Mouse (Mus musculus): ENCODE measurements around the gene Clip3. TPM values are rescaled to one million over a fixed set of nuclear protein-coding genes. Genes with fewer than 3 reads are reported as not detected.
A peak's percentile ranks its signal among the peaks of the same experiment; 100 is the strongest.

The Clip3 gene
- total RNA-seq (2021): 10 to 100 TPM; 18.2 to 20.9 TPM
- long read RNA-seq, experiment 1, partial matches to known transcripts: 4 of 6 reads
- long read RNA-seq, experiment 1, other reads (novel, unspliced or antisense): 2 of 6 reads
- long read RNA-seq, experiment 2, partial matches to known transcripts: 1 of 2 reads
- long read RNA-seq, experiment 2, other reads (novel, unspliced or antisense): 1 of 2 reads

- DNase-seq: peak; percentile 85
- intact Hi-C loops (cut with DNase I; ENCODE audit: low total_unique reads): no loop called here
Observed at GRCm38 (mm10) chr7:30291215-30292131, at the start of gene Clip3. Gene Clip3 (plus strand): TSS chr7:30291728.

DNA sequence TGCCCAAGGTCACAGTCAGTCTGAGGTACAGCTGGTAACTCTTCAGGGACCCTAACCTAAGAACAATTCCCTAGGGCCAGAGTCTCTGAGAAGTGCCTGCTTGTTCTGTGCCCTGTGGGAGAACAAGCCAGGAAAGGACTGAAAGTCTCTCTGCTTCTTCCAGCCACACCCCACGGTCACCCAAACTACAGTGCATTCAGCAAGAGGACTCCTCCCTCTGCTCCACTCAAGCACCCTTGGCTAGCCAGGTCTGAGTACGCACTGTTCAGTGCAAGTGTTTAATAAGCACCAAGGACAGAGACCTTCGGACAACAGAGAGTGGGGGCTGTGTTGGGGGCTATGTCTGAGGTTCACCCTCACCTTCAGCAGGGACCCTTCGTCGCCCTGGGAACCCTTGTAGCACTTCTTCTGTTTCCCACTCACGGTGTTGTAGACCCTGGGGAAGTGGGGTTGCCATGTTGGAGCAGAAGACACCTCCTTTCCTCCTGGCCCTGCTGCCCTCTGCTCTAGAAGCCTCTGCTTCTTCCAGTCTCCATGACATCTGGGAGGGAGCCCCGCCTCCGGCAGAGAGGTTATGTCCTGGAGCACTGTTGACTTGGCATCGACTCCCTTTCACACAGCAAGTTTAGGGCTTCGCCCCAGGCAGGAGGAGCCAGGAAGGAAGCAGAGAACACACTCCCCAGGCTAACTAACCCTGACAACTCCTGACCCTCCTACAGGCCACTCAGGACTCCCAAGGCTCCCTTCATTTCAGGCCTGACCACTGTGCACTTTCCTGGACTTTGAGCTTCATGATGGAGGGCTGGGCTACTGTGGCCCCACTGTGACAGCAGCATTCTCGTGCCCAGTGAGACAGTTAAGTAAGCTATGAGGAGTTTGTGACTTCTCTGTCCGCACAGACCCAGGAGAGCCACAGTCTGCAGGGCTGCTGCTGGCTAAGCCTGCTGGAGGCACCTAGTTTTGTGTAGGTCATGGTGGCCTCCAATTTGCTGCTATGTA lies 39.3 kb upstream of the Clip3 start:
- intact Hi-C loops (cut with DNase I; ENCODE audit: low total_unique reads): no loop called here
- peak; percentile 52 for DNase-seq

DNA sequence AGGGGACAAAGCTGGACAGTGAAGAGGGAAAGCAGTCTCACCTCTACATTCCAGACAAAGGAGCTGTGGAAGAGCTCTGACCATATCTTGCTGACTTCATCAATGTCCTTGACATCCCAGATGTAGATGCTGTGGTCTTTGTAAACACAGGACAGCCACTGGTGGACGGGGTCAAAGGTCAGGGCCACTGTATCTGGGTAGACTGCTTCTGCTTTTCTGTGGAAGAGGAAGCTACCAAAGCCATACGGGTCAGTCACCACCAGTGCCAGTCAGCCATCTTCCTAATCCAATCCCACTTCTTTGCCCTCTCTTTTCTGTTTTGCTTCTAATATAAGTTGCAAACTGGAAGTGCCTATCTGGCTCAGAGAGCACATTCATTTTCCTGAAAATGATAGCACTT lies 26.5 kb upstream of the Clip3 start:
- intact Hi-C loops (cut with DNase I; ENCODE audit: low total_unique reads): no loop called here
- no peak for DNase-seq

- intact Hi-C loops (cut with DNase I; ENCODE audit: low total_unique reads): no loop called here
Observed at GRCm38 (mm10) chr7:30265531-30265930, 26.0 kb upstream of the Clip3 start.

DNA sequence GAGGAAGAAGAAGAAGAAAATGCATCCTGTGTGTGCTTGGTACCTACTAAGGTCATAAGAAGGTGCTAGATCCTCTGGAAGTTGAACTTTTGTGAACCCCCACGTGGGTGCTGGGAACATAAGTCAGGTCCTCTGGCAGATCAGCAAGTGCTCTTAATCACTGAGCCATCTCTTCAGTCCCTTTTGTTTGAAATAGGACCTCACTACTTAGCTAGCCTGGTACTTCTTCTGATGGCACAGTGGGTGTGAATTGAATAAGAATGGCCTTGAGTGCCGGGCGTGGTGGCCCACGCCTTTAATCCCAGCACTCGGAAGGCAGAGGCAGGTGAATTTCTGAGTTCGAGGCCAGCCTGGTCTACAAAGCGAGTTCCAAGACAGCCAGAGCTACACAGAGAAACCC lies 25.6 kb upstream of the Clip3 start:
- intact Hi-C loops (cut with DNase I; ENCODE audit: low total_unique reads): no loop called here

More at GRCm38 (mm10) chr7:30265531-30265930, 26.0 kb upstream of the Clip3 start:
- no peak for DNase-seq

DNA sequence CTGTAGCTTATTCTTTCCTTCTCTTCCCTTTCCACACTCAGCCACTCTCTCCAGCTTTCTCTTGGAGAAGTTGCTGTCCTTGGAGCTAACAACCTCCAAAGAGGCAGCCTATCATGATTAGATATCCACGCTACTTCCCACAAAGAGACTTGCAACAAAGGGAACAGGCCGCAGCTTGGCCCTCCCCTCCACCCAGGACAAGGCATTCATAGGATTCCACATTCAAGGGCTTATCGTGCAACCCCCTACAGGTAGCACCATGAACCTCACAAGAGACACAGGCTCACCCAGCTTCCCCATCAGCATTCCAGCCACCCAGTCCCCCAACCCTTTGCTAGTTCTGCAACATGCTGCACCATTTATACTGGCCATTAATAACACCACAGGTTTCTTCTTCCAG lies 24.7 kb upstream of the Clip3 start:
- no peak for DNase-seq
- intact Hi-C loops (cut with DNase I; ENCODE audit: low total_unique reads): no loop called here

More for the DNA sequence above, 25.6 kb upstream of the Clip3 start:
- DNase-seq: no peak

GRCm38 (mm10) chr7:30269641-30270040 lies 21.9 kb upstream of the Clip3 start:
- no peak for DNase-seq
- intact Hi-C loops (cut with DNase I; ENCODE audit: low total_unique reads): no loop called here

- no peak for DNase-seq
- intact Hi-C loops (cut with DNase I; ENCODE audit: low total_unique reads): no loop called here
Observed at GRCm38 (mm10) chr7:30274383-30274782, 17.1 kb upstream of the Clip3 start.

GRCm38 (mm10) chr7:30278911-30279310 lies 12.6 kb upstream of the Clip3 start:
- DNase-seq: no peak
- intact Hi-C loops (cut with DNase I; ENCODE audit: low total_unique reads): loop anchor here (5.0 kb wide), 1 partner anchor 42 kb away; the partner anchor contains the start of gene Ovol3

GRCm38 (mm10) chr7:30279536-30279935 lies 12.0 kb upstream of the Clip3 start:
- DNase-seq: no peak
- intact Hi-C loops (cut with DNase I; ENCODE audit: low total_unique reads): loop anchor here (5.0 kb wide), 1 partner anchor 42 kb away; the partner anchor contains the start of gene Ovol3

GRCm38 (mm10) chr7:30279951-30280669 lies 11.4 kb upstream of the Clip3 start, which contains the start of the genes Thap8 and Wdr62:
Gene Thap8 (plus strand): TSS chr7:30280094.
Gene Wdr62 (minus strand): TSS chr7:30280419.
- DNase-seq: peak; percentile 92
- intact Hi-C loops (cut with DNase I; ENCODE audit: low total_unique reads): loop anchor here (5.0 kb wide), 1 partner anchor 43 kb away; the partner anchor contains the start of gene Ovol3

DNA sequence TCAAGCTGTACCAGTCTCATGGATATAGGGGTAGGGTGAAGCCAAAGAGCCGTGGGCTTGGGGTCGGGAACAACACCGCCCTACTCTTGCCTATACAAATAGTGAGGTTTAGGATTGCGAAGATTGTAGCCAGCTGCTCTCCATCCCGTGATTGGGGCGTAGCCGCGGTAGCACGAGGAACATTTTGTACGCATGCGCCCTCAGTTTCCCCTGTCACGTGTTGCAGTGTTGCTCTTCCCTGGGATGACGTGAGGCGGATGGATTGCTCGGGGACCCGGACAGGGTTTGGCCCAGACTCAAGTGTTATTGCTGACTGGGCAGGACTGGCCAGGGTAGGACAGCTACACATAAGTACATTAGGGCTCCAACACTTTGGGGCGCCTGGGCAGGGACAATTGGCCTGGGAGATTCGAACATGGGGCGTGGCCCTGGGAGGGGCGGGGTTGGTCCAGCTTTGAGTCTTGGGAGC lies 10.8 kb upstream of the Clip3 start:
- intact Hi-C loops (cut with DNase I; ENCODE audit: low total_unique reads): no loop called here

GRCm38 (mm10) chr7:30281522-30281921 lies 10.0 kb upstream of the Clip3 start:
- DNase-seq: no peak
- intact Hi-C loops (cut with DNase I; ENCODE audit: low total_unique reads): no loop called here

More for the DNA sequence above, 10.8 kb upstream of the Clip3 start:
- DNase-seq: peak; percentile 86

DNA sequence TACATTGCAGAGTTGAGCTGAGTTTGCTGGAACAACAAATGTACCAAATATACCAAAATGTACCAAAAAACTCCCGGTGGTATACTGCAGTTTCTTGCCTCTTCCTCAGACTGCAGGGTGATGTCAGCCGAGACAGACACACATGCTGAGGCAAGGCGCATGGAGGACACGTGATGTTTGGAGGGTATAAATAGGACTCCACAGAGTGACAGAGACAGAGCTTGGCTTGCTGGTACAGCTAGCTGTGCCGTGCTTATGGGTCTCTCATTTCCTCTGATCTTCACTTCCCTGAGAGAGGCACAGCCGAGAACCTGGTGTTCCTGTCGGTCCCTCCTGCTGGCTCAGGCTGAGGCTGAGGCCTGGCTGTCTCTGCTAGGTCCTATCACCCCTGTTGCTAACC lies 8.8 kb upstream of the Clip3 start:
- intact Hi-C loops (cut with DNase I; ENCODE audit: low total_unique reads): no loop called here
- DNase-seq: no peak

DNA sequence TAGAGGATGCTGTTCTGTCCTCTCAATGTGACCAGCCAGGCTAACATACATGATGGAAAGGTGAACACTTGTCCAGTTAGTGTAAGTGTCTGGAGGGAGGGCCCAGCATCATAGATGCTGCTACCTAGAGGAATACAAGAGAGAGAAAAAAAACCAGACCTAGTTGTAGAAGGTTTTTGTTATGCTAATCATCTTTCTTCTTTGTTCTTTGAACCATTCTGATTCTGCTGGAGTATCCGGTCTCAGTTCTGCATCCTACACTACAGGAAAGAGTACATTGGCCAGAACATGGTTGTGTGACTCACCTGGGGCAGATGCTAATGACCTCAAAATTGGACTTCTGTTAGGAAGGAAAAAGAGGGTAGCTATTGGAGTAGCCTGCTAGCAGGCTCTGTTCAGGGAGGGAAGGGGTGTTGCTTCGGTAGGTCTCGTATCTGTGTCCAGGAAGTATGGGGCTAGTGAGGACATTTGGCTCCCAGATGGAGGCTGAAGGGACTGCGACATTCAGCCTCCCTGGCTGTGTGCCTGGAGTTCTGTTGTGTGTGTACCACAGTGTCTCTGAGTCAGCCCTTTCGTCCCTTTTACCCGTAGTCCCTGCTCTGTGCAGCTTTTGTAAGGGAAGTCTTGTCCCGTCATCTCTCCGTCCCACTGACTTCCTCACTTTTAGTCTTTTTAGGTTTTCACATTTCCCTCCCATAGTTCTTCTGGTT lies 4.7 kb upstream of the Clip3 start:
- DNase-seq: no peak
- intact Hi-C loops (cut with DNase I; ENCODE audit: low total_unique reads): no loop called here

DNA sequence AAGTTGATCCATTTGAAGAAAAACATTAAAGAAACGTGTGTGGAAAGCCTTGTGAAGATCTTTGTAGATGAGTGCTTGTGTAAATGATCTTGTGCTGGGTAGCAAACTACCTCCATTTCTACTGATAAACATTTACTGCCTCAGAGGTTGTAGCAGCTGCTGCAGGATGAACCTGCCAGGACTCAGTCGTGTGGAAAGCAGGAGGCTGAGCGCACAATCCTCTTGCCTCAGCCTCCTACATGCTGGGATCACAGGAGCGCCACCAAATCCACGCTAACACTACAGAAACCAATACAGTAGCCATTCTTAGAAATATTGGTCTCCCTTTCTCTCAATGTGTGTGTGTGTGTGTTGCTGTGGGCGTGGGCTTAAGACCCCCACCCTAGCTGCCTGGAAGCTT lies 3.5 kb upstream of the Clip3 start:
- DNase-seq: no peak
- intact Hi-C loops (cut with DNase I; ENCODE audit: low total_unique reads): no loop called here

DNA sequence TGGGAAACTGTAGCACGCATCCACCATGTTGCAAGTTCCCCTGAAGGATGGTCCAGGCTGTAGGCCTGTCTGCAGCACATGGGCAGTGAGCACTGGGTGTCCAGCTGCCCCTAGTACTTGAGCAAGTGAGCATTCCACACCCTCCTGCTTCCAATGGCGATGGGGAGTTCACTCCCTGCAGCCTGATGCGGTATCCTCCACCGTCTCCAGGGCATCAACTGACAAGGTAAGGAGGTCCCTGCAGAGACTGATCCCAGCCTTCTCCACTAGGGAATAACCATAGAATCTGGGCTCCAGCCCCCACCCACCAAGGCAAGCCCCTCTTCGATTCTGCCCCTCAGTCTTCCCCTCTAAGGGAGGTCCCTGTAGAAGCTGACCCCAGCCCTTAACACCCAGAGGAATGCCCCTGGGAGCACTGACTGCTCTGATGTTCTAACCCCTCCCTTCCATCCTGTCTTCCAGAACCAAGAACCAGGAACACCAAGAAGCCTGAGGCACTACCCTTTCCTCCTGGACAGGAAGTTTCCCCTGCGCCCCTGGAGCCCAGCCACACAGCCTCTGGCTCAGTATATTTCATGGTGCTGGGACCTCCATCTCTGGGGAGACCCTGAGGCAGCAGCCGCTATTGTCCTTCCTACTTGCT lies 2.3 kb upstream of the Clip3 start:
- intact Hi-C loops (cut with DNase I; ENCODE audit: low total_unique reads): no loop called here
- no peak for DNase-seq

Data from gastrocnemius, postnatal 14 days (tissue).